Mouse (Mus musculus) neural tube, embryonic 14.5 days (tissue): ENCODE results near the gene Ecel1. TPM values are rescaled to one million over a fixed set of nuclear protein-coding genes. Genes with fewer than 3 reads are reported as not detected.
A peak's percentile ranks its signal among the peaks of the same experiment; 100 is the strongest.

Experiments used
- ATAC-seq: fragments of 200-750 bp; cut with Nextera tagmentation; 2 replicates; pipeline ENCODE4 v1.8.0; 2017; ENCODE audit warnings: low read depth, mild to moderate bottlenecking, moderate TSS enrichment, moderate library complexity
- H3K27ac ChIP-seq: fragments of 300-500 bp; sonication (generic); 2 replicates; pipeline ENCODE4 v1.5.1; 2014; ENCODE audit warnings: low read depth, mild to moderate bottlenecking, control low read depth, low read length, moderate library complexity, mixed read lengths
- H3K27me3 ChIP-seq: fragments of 300-500 bp; sonication (generic); 2 replicates; pipeline ENCODE4 v1.6.1; 2014; ENCODE audit warnings: low read length; ENCODE audit not compliant: control insufficient read depth, insufficient read depth
- H3K36me3 ChIP-seq: fragments of 300-500 bp; sonication (generic); 2 replicates; pipeline ENCODE4 v1.6.1; 2014; ENCODE audit warnings: low read length, mixed read lengths; ENCODE audit not compliant: control insufficient read depth, insufficient read depth
- H3K4me1 ChIP-seq: fragments of 300-500 bp; sonication (generic); 2 replicates; pipeline ENCODE4 v1.6.1; 2014; ENCODE audit warnings: low read length; ENCODE audit not compliant: control insufficient read depth, insufficient read depth
- H3K4me2 ChIP-seq: fragments of 300-500 bp; sonication (generic); 2 replicates; pipeline ENCODE4 v1.6.1; 2014; ENCODE audit warnings: mild to moderate bottlenecking, low read depth, low read length, control low read depth
- H3K4me3 ChIP-seq: fragments of 300-500 bp; sonication (generic); 2 replicates; pipeline ENCODE4 v1.5.1; 2014; ENCODE audit warnings: low read depth, low read length, control low read depth, mixed read lengths
- H3K9ac ChIP-seq: fragments of 300-500 bp; sonication (generic); replicated peaks from 2 replicates; pipeline ENCODE4 v1.6.1; 2014; ENCODE audit warnings: low read depth, mild to moderate bottlenecking, control low read depth, low read length, mixed read lengths
- H3K9me3 ChIP-seq: fragments of 300-500 bp; sonication (generic); 2 replicates; pipeline ENCODE4 v1.6.1; 2016; ENCODE audit warnings: low read length; ENCODE audit not compliant: control insufficient read depth
- WGBS: fragments of 180-500 bp; shearing (Covaris S2); extraction: QIAGEN DNeasy Blood & Tissue Kit; methylation state at CpG from one replicate; pipeline ENCODE4 v1.1.7; 2014; 5-methylcytosine and 5-hydroxymethylcytosine counted together
- polyA plus RNA-seq: library from polyadenylated mRNA; unstranded; fragments of >200 nt; fragmentation: Nextera tagmentation; extraction: Ambion mirVana; gene quantifications from 2 replicates; pipeline ENCODE4 v1.2.1, GENCODE M21; 2014

Gene Ecel1
- polyA plus RNA-seq, 1 experiment from 2014 or later = 60.2 TPM

DNA sequence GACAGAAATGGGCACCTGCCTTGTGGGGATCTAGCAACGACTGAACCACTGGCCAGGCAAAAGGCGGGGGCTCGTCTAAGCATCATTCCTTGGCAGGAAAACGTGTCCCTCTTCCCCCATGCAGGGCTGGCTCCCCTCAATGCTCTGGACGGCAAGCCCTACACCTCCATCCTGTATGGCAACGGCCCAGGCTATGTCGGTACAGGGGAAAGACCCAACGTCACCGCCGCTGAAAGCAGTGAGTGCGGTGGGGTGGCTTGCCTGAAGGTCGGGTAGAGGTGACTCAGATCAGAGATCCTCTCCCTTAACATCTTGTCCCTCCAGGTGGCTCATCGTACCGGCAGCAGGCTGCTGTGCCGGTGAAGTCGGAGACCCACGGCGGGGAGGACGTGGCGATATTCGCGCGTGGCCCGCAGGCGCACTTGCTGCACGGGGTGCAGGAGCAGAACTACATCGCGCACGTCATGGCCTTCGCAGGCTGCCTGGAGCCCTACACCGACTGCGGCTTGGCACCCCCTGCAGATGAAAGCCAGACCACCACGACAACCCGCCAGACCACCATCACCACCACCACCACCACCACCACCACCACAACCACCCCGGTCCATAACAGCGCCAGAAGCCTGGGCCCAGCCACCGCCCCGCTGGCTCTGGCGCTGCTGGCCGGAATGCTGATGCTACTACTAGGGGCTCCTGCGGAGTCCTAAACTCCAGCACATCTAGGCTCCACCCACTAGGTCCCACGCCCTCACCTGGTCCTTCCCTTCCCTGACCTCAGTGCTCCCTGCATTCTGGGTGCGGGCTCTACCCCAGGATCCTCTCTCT is 28.9 kb downstream of the Ecel1 start:
- H3K9ac ChIP-seq = no peak overlapping the region
- 0 out of 2 replicates have a peak, but pooled peaks cover 5% of the 10 kb centered on the region for H3K27me3 ChIP-seq
- H3K4me2 ChIP-seq = peak overlapping the region; percentile 34
- no peaks in the 10 kb centered on the region for H3K4me1 ChIP-seq
- ATAC-seq = peak; percentile 53
- no peak overlapping the region for H3K27ac ChIP-seq
- no peak overlapping the region for H3K4me3 ChIP-seq
- H3K36me3 ChIP-seq = no peaks in the 10 kb centered on the region
- 7% methylated on average over 42 of the region's 43 CpGs for WGBS
- H3K9me3 ChIP-seq = no peaks in the 10 kb centered on the region

DNA sequence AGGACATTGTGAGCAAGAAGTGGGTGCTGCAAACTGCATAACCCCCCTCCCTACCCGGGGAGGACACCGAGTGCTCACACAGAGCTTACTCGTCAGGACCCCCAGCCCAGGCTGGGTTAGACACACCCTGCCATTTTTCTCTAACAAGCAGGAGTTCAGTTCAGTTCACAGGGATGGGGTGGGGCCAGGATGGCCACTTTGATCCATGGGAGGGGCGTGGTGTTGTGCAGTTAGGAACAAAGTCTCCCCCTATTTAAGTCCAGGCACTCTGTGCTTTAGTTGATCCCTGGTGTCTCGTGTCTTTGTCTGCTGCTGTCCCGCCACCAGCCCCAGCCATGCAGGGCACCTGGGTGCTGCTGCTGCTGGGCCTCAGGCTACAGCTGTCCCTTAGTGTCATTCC is 31.6 kb downstream of the Ecel1 start, which contains the start of gene Akp3:
Gene Akp3 (plus strand): TSS at position 301 of the 400 bp plus-strand sequence.
- WGBS = 75% methylated on average over 6 of the region's 6 CpGs
- H3K9me3 ChIP-seq = no peaks in the 10 kb centered on the region
- H3K27me3 ChIP-seq = 0 out of 2 replicates have a peak, but pooled peaks cover 5% of the 10 kb centered on the region
- H3K4me3 ChIP-seq = no peak within 1 kb of the TSS
- no peak within 1 kb of the TSS for H3K27ac ChIP-seq
- ATAC-seq = no peak
- H3K4me2 ChIP-seq = no peak within 1 kb of the TSS
- H3K9ac ChIP-seq = no peak within 1 kb of the TSS
- H3K36me3 ChIP-seq = no peaks in the 10 kb centered on the region
- no peaks in the 10 kb centered on the region for H3K4me1 ChIP-seq

DNA sequence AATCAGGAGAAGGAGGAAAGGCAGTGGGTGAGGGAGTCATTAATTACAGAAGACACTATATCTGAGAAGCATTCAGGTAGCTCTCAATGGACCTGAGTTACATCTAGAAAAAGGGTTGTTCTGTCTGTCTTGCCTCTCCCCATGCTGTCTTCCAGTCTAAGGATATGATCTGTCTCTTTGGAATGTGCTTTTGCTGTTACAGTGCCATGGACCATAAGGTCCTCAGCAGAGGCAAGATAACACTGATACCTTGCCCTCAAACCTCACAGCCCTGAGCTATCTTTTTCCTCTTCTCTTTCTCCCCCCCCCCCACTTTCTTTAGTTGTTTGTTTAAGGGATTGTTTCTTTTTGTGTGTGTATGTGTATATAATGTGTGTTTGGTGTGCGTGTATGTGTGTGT is 41.5 kb downstream of the Ecel1 start:
- H3K4me3 ChIP-seq = no peak overlapping the region
- H3K36me3 ChIP-seq = no peaks in the 10 kb centered on the region
- H3K9me3 ChIP-seq = no peaks in the 10 kb centered on the region
- H3K4me2 ChIP-seq = no peak overlapping the region
- 72% methylated on average over 1 of the region's 1 CpGs for WGBS
- H3K27me3 ChIP-seq = no peaks in the 10 kb centered on the region
- no peak overlapping the region for H3K9ac ChIP-seq
- H3K4me1 ChIP-seq = no peaks in the 10 kb centered on the region
- no peak for ATAC-seq
- no peak overlapping the region for H3K27ac ChIP-seq

DNA sequence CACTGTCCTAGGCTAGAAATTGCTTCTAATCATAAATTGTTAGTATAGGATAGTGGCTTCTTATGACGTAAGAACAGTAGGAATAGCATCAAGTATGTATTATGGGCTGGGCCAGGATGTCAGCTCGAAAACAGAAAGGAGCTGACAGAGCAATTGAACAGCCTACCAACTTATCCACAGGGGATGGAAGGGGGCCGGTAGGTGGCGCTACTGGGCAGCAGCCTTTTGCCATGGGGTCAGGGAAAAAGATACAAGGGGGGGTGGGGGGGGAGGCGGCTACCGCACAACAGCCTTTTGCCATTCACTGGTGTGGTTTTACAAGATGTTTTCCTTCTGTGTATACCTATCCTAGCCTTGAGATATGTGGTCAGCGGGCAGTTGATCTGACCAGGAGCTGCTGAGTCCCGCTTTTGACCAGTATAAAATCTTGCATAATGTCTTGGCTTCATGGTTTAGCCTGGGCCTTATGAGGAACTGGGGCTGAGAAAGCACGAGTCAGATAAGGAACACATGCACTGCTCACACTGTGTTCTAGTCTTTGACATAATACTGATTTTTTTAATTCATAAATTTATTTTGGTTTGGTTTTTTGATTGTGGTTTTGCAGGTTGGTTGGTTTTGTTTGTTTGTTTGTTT is 44.5 kb downstream of the Ecel1 start:
- Histone ChIP-seq H3K4me2 (no peak overlapping the region), H3K9ac (no peak overlapping the region), H3K27ac (no peak overlapping the region), H3K27me3 (no peaks in the 10 kb centered on the region), H3K4me3 (no peak overlapping the region), H3K4me1 (no peaks in the 10 kb centered on the region), H3K9me3 (no peaks in the 10 kb centered on the region), H3K36me3 (no peaks in the 10 kb centered on the region)
- 35% methylated on average over 9 of the region's 9 CpGs for WGBS
- ATAC-seq = no peak

DNA sequence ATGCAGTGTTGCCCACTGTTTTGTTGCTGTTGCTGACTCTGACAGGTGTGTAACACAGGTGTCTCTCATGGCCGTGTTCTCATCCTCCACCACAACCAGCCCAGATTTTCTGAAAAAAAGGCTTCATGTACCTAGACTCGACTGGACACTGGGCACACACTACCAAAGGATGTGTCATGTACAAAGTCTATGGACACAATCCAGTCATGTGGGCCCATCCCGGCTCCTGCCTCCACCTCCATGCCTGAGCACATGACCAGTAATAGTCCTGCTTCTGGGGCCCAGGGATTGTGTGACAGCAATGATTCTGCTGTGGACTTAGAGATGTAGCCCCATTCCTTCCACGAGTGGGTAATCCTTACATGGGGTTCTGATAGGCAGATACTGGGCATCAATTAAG is 47.8 kb downstream of the Ecel1 start:
- ATAC-seq = no peak
- 86% methylated on average over 4 of the region's 4 CpGs for WGBS

DNA sequence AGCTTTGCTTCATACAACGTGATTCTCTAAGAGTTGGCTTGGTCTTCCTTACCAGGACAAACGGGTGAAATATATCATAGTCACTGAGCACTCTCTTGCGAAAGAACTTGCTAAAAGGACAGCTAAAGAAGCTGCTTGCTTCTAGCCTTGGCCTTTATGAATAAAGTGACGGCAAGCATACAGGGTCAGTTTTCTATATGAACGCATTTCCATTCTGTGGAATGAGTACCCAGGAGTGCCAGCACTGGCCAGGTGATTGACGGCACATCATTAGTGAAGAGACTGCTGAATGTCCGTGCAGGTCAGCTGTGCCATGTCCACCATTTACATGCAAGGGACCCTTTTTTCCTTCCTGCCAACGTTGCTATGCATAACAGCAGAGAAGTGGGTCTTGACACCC is 49.8 kb downstream of the Ecel1 start:
- no peak overlapping the region for H3K4me3 ChIP-seq
- no peak overlapping the region for H3K27ac ChIP-seq
- no peaks in the 10 kb centered on the region for H3K9me3 ChIP-seq
- H3K9ac ChIP-seq = no peak overlapping the region
- H3K27me3 ChIP-seq = no peaks in the 10 kb centered on the region
- H3K4me1 ChIP-seq = no peaks in the 10 kb centered on the region
- H3K36me3 ChIP-seq = no peaks in the 10 kb centered on the region
- no peak overlapping the region for H3K4me2 ChIP-seq
- no peak for ATAC-seq
- WGBS = 78% methylated on average over 8 of the region's 8 CpGs

More for the DNA sequence above, 47.8 kb downstream of the Ecel1 start:
- H3K27me3 ChIP-seq = no peaks in the 10 kb centered on the region
- no peak overlapping the region for H3K4me2 ChIP-seq
- no peaks in the 10 kb centered on the region for H3K36me3 ChIP-seq
- no peak overlapping the region for H3K27ac ChIP-seq
- no peaks in the 10 kb centered on the region for H3K9me3 ChIP-seq
- no peak overlapping the region for H3K9ac ChIP-seq
- H3K4me3 ChIP-seq = no peak overlapping the region
- H3K4me1 ChIP-seq = no peaks in the 10 kb centered on the region

GRCm38 (mm10) chr1:87103936-87104335 is 52.4 kb downstream of the Ecel1 start:
- no peak overlapping the region for H3K4me3 ChIP-seq
- 67% methylated on average over 1 of the region's 1 CpGs for WGBS
- H3K27ac ChIP-seq = no peak overlapping the region
- no peak for ATAC-seq
- H3K27me3 ChIP-seq = no peaks in the 10 kb centered on the region
- H3K4me2 ChIP-seq = no peak overlapping the region
- no peak overlapping the region for H3K9ac ChIP-seq
- no peaks in the 10 kb centered on the region for H3K9me3 ChIP-seq
- no peaks in the 10 kb centered on the region for H3K4me1 ChIP-seq
- H3K36me3 ChIP-seq = no peaks in the 10 kb centered on the region

DNA sequence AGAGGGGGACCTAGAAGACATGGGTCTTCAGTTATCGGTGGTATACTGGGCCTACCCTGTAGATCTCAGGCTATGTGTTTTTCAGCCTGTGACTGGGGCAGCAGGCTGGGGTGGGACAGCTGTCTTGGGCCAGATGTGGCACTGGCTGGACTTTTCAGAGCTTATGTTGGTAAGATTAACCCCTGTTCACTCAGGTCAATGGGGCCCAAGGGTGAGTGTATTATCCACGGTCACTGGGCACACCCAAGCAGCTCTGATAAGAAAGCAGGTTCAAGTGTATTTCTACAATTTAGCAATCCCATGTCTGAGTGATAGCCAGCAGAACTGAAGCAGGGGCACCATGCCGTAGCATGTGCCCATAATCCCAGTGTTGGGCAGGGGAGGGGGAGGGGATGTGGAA is 54.2 kb downstream of the Ecel1 start:
- H3K27me3 ChIP-seq = no peaks in the 10 kb centered on the region
- no peaks in the 10 kb centered on the region for H3K36me3 ChIP-seq
- no peak overlapping the region for H3K4me2 ChIP-seq
- ATAC-seq = no peak
- no peaks in the 10 kb centered on the region for H3K9me3 ChIP-seq
- H3K4me1 ChIP-seq = no peaks in the 10 kb centered on the region
- no peak overlapping the region for H3K4me3 ChIP-seq
- no peak overlapping the region for H3K9ac ChIP-seq
- WGBS = 86% methylated on average over 3 of the region's 3 CpGs
- no peak overlapping the region for H3K27ac ChIP-seq

GRCm38 (mm10) chr1:87101411-87101810 is 54.9 kb downstream of the Ecel1 start, which contains the start of gene Alpi:
TSS of gene Alpi (minus strand) at chr1:87101606.
- H3K4me1 ChIP-seq = no peaks in the 10 kb centered on the region
- 91% methylated on average over 1 of the region's 1 CpGs for WGBS
- H3K36me3 ChIP-seq = no peaks in the 10 kb centered on the region
- H3K9me3 ChIP-seq = no peaks in the 10 kb centered on the region
- ATAC-seq = no peak
- no peaks in the 10 kb centered on the region for H3K27me3 ChIP-seq
- H3K4me2 ChIP-seq = no peak within 1 kb of the TSS
- no peak within 1 kb of the TSS for H3K4me3 ChIP-seq
- H3K9ac ChIP-seq = no peak within 1 kb of the TSS
- no peak within 1 kb of the TSS for H3K27ac ChIP-seq
